Comparison of ENCODE assay signal across 12 mouse cellular contexts in genomic region chr1:85916830-85917450, GRCm38 (mm10). TPM values are rescaled to one million over a fixed set of nuclear protein-coding genes. Genes with fewer than 3 reads are reported as not detected.
DNase-seq lines count a peak whose midpoint lies in the region; ATAC-seq and TF ChIP-seq lines count a peak whose summit lies in the region.
"Had no signal": no experiment of that assay in that cellular context is flagged by ENCODE, and none has a peak within 500 bp of the region (broad histone marks: within the 10 kb centered on the region; RNA-seq: fewer than 3 reads in every experiment).

No protein-coding gene starts in this region.

- H3K4me2 ChIP-seq in forebrain, embryonic 14.5 days (ENCODE audit: low read length): peak overlapping the region; percentile 21

- no peaks in the 10 kb centered on the region for H3K9me3 ChIP-seq in forebrain, embryonic 14.5 days (replicated peaks; ENCODE audit: control insufficient read depth, low read length)

- no peaks in the 10 kb centered on the region for H3K36me3 ChIP-seq in forebrain, embryonic 14.5 days (ENCODE audit: control insufficient read depth, insufficient read depth, low read length)
- H3K36me3 ChIP-seq in kidney, adult 2 months (ENCODE audit: control insufficient read depth, insufficient read depth, low read length): no peaks in the 10 kb centered on the region

- TF ChIP-seq POLR2A in olfactory bulb, adult 2 months (IDR thresholded peaks at IDR 0.05; ENCODE audit: insufficient read depth, low read depth, low read length): no peak
- no peak for TF ChIP-seq POLR2A in kidney, adult 2 months (IDR thresholded peaks at IDR 0.05; ENCODE audit: low read depth, low read length)

- no peak overlapping the region for H3K4me3 ChIP-seq in forebrain, embryonic 14.5 days (ENCODE audit: low read depth, low read length)
- H3K4me3 ChIP-seq in olfactory bulb, adult 2 months (ENCODE audit: insufficient read depth, low read depth, low read length): no peak overlapping the region
- H3K4me3 ChIP-seq in kidney, adult 2 months (ENCODE audit: insufficient read depth, low read depth, low read length): no peak overlapping the region

- no peak overlapping the region for H3K9ac ChIP-seq in forebrain, embryonic 14.5 days (ENCODE audit: low read length)

- TF ChIP-seq CTCF in olfactory bulb, adult 2 months (IDR thresholded peaks at IDR 0.05; ENCODE audit: insufficient read depth, low read depth, low read length): no peak
- no peak for TF ChIP-seq CTCF in kidney, adult 2 months (conservative IDR thresholded peaks at IDR 0.05; ENCODE audit: insufficient read depth, insufficient read length, low read depth, low read length)

- intact Hi-C loops in left cerebral cortex, postnatal 4 days (cut with DNase I): no loop called here
- intact Hi-C loops in left cerebral cortex, postnatal 14 days (cut with DNase I): no loop called here

- no peaks in the 10 kb centered on the region for H3K27me3 ChIP-seq in forebrain, embryonic 14.5 days (replicated peaks; ENCODE audit: control insufficient read depth, insufficient read depth, low read length)
- no peaks in the 10 kb centered on the region for H3K27me3 ChIP-seq in kidney, adult 2 months (replicated peaks; ENCODE audit: control insufficient read depth, insufficient read depth, low read length)

- ATAC-seq in forebrain, embryonic 14.5 days: peak; percentile 91

- DNase-seq in left cerebral cortex, adult 11 months (ENCODE audit: low spot score): peak; percentile 83
- DNase-seq in left cerebral cortex, postnatal 4 days: no peak
- peak; percentile 96 for DNase-seq in forebrain, embryonic 14.5 days (ENCODE audit: low spot score)
- DNase-seq in left cerebral cortex, postnatal 14 days (ENCODE audit: low spot score in 2 of 2): peak; percentile 82 to 93
- no peak for DNase-seq in T-cell, adult 2 months (ENCODE audit: low spot score)
- DNase-seq in kidney, adult 2 months: no peak
- DNase-seq in heart, adult 18-20 months: no peak
- DNase-seq: B cell, adult 2 months; cerebellum, adult 8-10 months had no signal

- WGBS in forebrain, embryonic 14.5 days: 5% methylated on average over 4 of the region's 4 CpGs
- WGBS in olfactory bulb, adult 2 months: 15% methylated on average over 4 of the region's 4 CpGs
- WGBS in kidney, adult 2 months: 79% methylated on average over 4 of the region's 4 CpGs

- peaks cover 21% of the 10 kb centered on the region for H3K4me1 ChIP-seq in forebrain, embryonic 14.5 days (ENCODE audit: control insufficient read depth, insufficient read depth, low read length)
- H3K4me1 ChIP-seq in olfactory bulb, adult 2 months (ENCODE audit: control insufficient read depth, insufficient read depth, low read length): peaks cover 22% of the 10 kb centered on the region
- no peaks in the 10 kb centered on the region for H3K4me1 ChIP-seq in kidney, adult 2 months (ENCODE audit: control insufficient read depth, insufficient read depth, low read length)

- peak overlapping the region; percentile 87 for H3K27ac ChIP-seq in forebrain, embryonic 14.5 days (ENCODE audit: low read depth, low read length)
- peak overlapping the region; percentile 72 for H3K27ac ChIP-seq in olfactory bulb, adult 2 months (ENCODE audit: insufficient read depth, low read depth, low read length)
- H3K27ac ChIP-seq in kidney, adult 2 months (ENCODE audit: insufficient read depth, low read depth, low read length): no peak overlapping the region

RNA-seq across cellular contexts. Expression of gene 4933407L21Rik, which starts 11.3 kb away (rescaled TPM):
- 1 to 10 TPM; 6.1 to 7.2 TPM for total RNA-seq in left cerebral cortex, postnatal 4 days (2021)
- 4.0 and 4.2 TPM in 2 replicates for polyA plus RNA-seq in forebrain, embryonic 14.5 days (2014; fragmentation: Nextera tagmentation; extraction: Ambion mirVana)
- total RNA-seq in left cerebral cortex, postnatal 14 days (2021): 1 to 10 TPM; 7.8 to 9.6 TPM
- not detected in 2 replicates for polyA plus RNA-seq in olfactory bulb, adult 2 months (2012; ENCODE audit: insufficient read depth, insufficient read length, low replicate concordance, missing spikeins)
- 0.06 and 0.12 TPM in 2 replicates for polyA plus RNA-seq in kidney, adult 2 months (2012; rRNA removed)
- total RNA-seq in heart, adult 18-20 months (2021): not detected
- total RNA-seq: megakaryocyte-erythroid progenitor cell, adult 5-6 weeks had no signal

RNA-seq across cellular contexts. Expression of gene Itm2c, which starts 22.9 kb away (rescaled TPM):
- 100 to 1,000 TPM; 111 to 124 TPM for total RNA-seq in left cerebral cortex, postnatal 4 days (2021)
- polyA plus RNA-seq in forebrain, embryonic 14.5 days (2014; fragmentation: Nextera tagmentation; extraction: Ambion mirVana): 149 and 157 TPM in 2 replicates
- 100 to 1,000 TPM; 521 to 559 TPM for total RNA-seq in left cerebral cortex, postnatal 14 days (2021)
- not detected in 2 replicates for polyA plus RNA-seq in olfactory bulb, adult 2 months (2012; ENCODE audit: insufficient read depth, insufficient read length, low replicate concordance, missing spikeins)
- polyA plus RNA-seq in kidney, adult 2 months (2012; rRNA removed): 166 and 198 TPM in 2 replicates
- 10 to 100 TPM; 57.1 to 65.4 TPM for total RNA-seq in heart, adult 18-20 months (2021)

RNA-seq across cellular contexts. Expression of gene Gpr55, which starts 43.9 kb away (rescaled TPM):
- under 1 TPM in 1 of 2 experiments, not detected in 1; 0.10 TPM for total RNA-seq in left cerebral cortex, postnatal 4 days (2021)
- polyA plus RNA-seq in forebrain, embryonic 14.5 days (2014; fragmentation: Nextera tagmentation; extraction: Ambion mirVana): 0.05 TPM in 1 of 2 replicates, not detected in the other
- under 1 TPM; 0.11 TPM for total RNA-seq in left cerebral cortex, postnatal 14 days (2021)
- polyA plus RNA-seq in olfactory bulb, adult 2 months (2012; ENCODE audit: insufficient read depth, insufficient read length, low replicate concordance, missing spikeins): not detected in 2 replicates
- 0.03 TPM in 1 of 2 replicates, not detected in the other for polyA plus RNA-seq in kidney, adult 2 months (2012; rRNA removed)
- total RNA-seq in heart, adult 18-20 months (2021): under 1 TPM in 1 of 2 experiments, not detected in 1; 0.10 TPM
- total RNA-seq: megakaryocyte-erythroid progenitor cell, adult 5-6 weeks had no signal
- polyA plus RNA-seq: limb, embryonic 11.5 days had no signal

Comparison
In these comparisons a context has a peak if more than half of its experiments do, and no peak if none do; other contexts are left out.
1. DNase-seq: peak in left cerebral cortex, adult 11 months (single experiment), forebrain, embryonic 14.5 days (single experiment) and left cerebral cortex, postnatal 14 days (2 of 2); none in left cerebral cortex, postnatal 4 days (single experiment), T-cell, adult 2 months (single experiment), kidney, adult 2 months (single experiment) and heart, adult 18-20 months (0 of 2).
2. RNA of gene Itm2c, which starts 22.9 kb away (total RNA-seq): 521 to 559 TPM in left cerebral cortex, postnatal 14 days; 111 to 124 TPM in left cerebral cortex, postnatal 4 days and 57.1 to 65.4 TPM in heart, adult 18-20 months; every median in the first group is over 4 times any median in the second.
3. RNA of gene 4933407L21Rik, which starts 11.3 kb away (total RNA-seq): 7.8 to 9.6 TPM in left cerebral cortex, postnatal 14 days and 6.1 to 7.2 TPM in left cerebral cortex, postnatal 4 days; not detected in heart, adult 18-20 months; every median in the first group is over 4 times any median in the second.